Mouse (Mus musculus) monocyte, adult 5-6 weeks (primary cell): Measurements from ENCODE around the gene Dnajb2. TPM values are rescaled to one million over a fixed set of nuclear protein-coding genes. Genes with fewer than 3 reads are reported as not detected.

Experiments used
- ATAC-seq: fragments of 153-309, 156-312 bp; replicated peaks from 2 replicates; pipeline ENCODE4 v1.8.0; 2017; ENCODE audit warnings: mild to moderate bottlenecking; ENCODE audit not compliant: low TSS enrichment, insufficient number of reproducible peaks, severe bottlenecking, poor library complexity, low FRiP score
- total RNA-seq: library from RNA; stranded (forward); fragments of 200-1000, 200-491, 200-594 nt; gene quantifications from 3 replicates; pipeline ENCODE4 v1.2.3, GENCODE M21; 2017

The Dnajb2 gene
- total RNA-seq, result 22.6 to 64.3 TPM (median 30.7 TPM) in 3 replicates

DNA sequence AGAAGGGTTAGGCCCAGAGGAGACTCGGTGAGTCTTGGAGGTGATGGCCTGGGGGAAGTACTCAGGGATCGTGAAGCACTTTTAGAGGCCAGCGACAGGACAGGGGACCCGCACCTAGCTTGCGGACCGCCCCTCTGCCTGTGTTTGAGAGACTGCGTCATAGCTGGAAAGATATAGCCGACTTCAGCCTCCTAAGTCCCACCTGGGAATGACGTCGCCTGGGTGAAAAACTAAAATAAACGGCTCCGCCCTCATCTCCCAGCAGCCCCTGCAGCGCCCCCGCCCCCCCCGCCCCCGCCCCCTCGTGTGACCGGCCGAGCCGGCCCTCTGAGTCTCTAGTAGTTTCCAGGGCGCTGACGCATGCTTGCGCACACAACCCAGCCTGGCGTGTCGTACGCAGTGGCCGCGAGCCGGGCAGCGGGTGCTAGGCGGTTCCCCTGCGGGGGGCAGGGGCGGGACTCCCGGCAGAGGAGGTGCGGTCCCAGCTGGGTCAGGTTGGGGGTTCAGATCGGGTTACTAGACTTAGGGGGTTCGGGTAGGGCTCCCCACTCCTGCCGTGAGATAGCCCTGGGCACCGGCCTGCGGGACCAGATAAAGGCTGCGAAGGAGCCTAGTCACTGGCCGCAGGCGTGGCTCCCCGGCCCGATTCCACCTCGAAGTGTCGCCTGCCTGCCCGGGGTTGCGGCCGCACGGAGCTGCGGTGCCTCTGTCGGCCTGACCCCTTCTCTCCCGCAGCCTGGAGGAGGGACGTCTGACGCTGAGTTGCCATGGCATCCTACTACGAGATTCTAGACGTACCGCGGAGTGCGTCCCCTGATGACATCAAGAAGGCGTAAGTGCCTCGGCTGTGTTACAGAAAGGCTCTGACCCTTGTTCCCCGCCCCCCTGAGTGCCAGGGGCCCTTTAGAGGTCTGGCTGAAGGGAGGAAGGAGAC is at the start of gene Dnajb2:
Dnajb2 (plus strand) TSS at position 290 of the 934 bp plus-strand sequence.
- ATAC-seq, result peak; percentile 73

DNA sequence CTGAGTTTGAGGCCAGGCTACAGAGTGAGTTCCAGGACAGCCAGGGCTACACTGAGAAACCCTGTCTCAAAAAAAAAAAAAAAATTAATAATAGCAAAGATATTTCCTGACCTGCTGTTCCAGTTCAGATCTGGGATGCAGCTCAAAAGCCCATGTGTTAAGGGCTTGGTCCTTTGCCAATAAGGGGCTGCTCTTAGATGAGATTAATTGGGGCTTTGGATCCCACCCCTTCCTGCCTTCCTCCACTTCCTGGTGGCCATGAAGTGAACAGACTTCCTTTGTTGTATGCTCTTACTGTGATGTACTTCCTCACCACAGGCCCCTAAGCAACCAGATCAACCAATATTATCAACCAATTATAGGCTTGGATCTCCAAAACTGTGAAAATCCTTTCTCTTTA is 49.1 kb upstream of the Dnajb2 start:
- no peak for ATAC-seq

DNA sequence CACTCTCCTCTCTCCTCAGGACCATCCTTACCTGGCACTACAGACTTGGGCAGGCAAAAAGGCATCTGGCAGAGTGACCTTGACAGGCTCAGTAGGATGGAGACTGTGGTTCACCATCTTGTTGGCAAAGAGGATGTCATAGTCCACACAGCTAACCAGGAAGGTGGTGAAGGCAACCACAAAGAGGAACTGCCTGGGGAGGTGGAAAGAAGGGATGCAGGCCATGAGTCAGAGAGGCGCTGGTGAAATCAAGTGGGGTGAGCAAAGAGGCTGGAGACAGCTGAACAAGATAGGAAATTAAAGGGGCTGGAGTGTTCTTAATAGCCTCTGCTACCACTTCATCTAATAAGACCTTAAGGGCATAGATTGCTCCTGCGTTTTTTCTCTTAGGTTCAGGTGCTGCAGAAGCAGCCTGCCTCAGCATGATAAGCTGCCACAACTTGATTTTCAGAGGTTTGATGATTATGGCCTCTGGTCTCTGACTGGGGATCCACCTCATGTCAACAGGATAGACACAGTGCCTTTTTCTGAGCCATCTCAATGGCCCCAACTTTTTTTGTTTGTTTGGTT is 48.2 kb upstream of the Dnajb2 start:
- peak; percentile 68 for ATAC-seq

DNA sequence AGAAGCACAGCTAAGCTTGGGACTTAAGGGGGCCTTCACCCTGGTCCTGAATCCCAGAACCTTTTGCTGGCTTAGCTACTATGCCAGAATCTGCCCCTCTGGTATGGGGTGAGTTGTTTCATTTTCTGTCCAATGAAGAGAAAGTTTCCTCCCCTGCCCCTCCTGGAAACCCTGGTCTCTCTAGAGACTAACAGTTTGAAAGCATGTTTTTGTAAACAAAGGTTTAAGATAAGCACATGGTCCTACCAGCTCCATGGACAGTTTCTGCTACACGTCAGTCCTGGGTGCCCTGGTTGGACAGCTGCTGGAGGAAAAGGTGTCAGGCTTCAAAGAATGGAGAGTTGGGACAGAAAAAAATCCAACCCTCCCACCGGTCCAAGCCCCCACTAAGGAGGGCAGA is 45.6 kb upstream of the Dnajb2 start:
- no peak for ATAC-seq

DNA sequence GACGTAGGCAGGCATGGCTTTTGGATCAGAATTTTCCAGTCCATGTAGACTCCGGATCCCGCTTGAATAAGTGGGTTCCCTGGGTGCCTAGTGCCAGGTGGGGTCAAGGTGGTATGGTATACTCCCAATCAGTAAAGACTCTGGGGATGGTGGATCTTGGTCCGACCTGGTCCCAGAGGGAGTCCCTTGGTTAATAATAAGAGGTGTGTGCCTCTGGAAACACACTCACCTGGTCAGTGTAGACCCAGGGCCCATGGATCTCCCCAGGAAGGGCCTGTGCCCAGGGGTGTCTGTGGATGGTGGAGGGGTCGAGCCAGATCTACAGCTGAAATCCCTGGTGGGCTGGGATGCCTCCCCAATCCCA is 45.0 kb upstream of the Dnajb2 start:
- ATAC-seq, result no peak

DNA sequence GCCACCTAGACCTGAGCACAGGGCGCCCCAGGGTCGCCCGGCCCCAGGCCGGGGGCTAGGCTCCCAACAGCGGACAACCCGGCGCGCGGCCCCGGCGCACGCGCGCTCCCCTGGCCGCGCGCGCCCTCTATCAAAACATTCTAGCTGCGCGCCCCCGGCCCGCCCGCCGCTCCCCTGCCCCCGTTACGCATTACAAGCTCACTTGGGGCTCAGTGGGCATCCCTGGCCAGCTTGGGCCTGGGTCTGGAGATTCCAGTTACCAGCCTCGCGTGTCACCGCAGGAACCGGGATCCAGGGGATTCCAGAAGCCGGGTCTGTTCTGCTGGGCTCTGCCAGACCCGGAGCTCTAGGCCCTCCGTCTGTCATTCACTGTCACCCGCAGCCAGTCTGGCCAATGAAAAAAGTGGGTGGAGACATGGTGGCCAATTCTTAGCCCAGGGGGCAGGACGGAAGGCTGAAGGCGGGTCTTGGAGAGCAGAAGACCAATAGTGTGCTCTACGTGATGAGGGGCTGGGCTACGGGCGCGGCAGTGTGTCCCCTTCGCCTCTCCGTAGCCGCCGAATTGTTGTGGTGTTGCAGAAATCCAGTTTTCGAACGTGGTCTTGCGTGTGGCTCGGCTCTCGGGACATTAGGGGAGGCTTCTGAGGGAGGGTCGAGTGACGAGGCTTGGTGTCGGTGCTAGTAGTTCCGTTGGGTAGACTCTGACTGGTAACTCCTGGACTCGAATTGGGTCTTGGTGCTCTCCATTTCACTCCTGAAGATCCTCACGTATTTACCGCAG is 44.4 kb upstream of the Dnajb2 start, which contains the start of the genes Ankzf1 and Atg9a:
Ankzf1 (plus strand) TSS at position 530 of the 781 bp plus-strand sequence.
Atg9a (minus strand) TSS at position 575 of the 781 bp plus-strand sequence.
- ATAC-seq, result peak; percentile 94

DNA sequence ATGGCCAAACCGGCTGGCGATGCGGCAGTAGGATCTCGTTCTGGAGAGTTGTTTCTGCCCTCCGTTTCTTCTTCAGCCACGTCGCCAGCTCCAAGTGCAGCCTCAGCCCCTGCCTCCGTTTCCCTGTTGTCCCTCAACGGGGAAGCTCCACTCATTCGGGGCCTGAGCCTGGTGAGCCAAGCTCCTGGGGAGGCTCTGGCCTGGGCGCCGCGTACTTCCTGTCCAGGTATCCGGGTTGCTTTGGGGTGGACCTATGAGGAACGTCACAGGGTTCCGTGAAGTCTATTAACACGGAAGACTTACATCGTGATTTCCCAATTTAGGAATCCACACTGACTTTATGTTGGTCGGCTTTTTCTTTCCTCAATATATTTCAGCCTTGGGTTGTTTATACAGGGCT is 43.8 kb upstream of the Dnajb2 start:
- peak; percentile 57; the same call in 1 of the 2 replicates for ATAC-seq

DNA sequence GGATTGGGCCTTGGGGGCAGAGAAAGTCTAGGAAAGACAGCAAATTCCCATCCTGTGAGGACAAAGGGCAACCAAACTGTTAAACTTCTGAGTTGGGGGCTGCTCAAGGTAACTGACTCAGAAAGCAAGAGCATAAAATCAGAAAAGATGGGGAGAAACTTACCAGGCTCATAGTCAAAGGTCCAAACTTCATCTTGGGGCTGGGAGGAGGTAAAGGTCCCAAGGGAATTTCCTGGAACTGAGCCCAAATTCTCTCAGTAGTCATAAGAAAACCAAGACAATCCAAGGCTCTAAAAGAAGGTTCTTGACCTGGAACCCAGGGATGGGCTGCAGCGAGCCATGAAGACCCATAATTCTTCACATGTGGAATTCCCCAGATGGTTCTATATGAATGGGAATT is 35.0 kb upstream of the Dnajb2 start:
- no peak for ATAC-seq

DNA sequence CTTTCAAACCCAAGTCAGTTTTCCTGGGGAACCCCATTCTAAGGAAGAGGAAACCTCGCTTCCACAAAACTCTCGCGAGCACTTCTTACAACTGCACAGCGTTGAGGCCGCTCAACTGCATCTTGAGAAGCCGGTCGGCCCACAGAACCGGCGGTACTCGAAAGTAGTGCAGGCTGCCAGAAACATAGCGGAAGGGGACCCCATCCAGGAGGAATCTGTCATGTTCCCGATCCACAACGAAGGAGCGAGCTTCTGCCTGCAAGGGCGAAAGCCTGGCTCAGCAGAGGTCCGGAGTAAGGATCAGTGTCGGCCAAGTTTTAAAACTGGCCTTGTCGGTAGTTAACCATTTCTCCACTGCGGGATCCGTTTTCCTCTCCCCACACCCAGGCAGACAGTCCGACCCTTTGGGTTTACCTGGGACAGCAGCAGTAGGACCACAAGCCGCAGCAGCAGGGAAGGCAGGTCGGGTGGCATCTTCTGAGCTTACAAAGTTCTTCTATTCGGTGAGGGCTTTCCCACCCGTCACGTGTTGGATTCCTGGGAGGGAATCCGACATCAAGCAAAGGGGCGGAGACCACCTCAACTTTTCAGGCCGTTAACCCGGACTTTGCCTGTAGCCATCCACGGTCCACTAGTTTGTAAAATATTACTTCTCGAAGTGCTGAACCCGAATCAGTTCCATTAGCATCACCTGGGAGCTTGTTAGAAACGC is 27.1 kb upstream of the Dnajb2 start:
- no peak for ATAC-seq

DNA sequence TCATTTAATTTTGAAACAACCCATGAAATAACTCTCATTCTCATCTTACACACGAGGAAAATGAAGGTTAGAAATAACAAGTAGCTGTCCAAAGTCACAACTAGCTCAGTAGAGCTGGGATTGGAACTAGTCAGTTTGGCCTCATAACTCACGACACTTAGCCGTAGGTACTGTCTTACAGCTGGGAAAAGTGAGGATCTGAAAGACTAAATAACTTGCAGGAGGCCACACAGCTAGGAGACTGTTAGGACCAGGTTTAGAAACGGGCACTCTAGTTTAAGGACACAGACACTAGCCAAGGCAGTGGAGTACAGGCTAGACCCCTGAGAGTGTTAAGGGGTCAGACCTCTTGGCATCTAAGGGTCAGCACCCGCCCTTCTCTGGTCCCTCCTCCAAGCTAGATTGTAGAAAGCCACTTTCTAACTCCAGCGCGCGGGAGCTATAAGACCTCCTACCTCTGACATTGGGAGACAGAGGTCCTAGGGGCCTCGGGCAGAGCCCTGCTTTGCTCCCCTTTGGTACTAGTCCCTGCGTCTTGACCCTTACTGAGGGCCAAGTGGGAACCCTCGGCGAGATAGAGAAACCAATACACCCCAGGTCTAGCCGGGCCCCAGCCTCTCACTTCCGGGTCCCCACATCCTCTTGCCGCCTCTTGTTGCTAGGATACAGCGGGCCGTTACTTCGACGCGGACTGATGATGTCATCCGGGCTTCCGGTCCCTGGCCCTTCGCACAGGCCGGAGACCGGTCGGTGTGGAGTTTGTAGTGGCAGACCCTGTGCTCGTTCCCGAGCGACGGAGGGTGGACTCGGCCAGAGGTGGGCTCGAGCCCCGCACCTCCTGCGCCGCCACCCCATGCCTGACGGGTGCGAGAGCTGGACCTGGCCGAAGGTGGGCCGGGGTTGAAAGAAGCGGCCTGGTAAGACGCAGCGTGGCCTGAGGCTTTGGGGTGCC is 25.8 kb upstream of the Dnajb2 start, which contains the start of the genes Glb1l and Stk16:
Glb1l (minus strand) TSS at position 678 of the 952 bp plus-strand sequence.
Stk16 (plus strand) TSS at position 703 of the 952 bp plus-strand sequence.
- peak; percentile 90 for ATAC-seq

DNA sequence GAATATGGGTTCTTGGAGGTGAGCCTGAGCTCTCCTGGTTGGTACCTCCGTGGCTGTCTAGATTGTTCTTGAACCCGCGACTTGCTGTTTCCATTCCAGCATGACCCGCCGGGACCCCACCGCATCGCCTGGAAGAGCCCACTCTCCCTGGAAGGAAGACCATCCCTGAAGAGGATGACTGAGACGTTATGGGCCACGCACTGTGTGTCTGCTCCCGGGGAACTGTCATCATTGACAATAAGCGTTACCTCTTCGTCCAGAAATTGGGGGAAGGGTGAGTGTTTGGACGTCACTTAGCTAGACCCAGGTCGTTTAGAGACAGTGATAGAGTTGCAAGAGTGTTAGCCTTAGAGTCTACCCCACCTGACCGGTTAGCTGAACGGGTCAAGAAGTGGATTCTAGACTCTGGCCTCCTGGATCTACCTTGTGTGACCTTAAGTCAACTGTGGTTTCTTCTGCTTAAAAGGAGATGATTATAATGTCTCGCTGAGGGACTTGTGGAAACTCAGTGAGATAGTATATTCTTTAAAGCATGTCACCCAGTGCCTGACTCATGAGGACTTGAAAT is 25.0 kb upstream of the Dnajb2 start:
- no peak for ATAC-seq

DNA sequence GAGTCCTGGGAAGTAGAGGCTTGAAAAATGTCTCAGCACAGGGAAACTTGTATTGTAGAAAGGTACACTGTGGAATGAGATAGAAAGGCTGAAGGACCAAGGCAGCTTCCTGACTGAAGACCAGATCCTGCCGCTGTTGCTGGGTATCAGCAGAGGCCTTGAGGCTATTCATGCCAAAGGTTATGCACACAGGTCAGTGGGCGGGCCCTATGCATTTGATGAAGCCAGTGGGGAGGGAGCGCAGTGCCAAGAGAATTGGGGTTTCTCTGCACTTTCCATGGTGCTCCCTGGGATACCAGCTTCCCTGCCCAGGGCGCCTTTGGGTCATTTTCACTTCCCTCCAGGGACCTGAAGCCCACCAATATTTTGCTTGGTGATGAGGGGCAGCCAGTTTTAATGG is 23.7 kb upstream of the Dnajb2 start:
- ATAC-seq, result no peak

DNA sequence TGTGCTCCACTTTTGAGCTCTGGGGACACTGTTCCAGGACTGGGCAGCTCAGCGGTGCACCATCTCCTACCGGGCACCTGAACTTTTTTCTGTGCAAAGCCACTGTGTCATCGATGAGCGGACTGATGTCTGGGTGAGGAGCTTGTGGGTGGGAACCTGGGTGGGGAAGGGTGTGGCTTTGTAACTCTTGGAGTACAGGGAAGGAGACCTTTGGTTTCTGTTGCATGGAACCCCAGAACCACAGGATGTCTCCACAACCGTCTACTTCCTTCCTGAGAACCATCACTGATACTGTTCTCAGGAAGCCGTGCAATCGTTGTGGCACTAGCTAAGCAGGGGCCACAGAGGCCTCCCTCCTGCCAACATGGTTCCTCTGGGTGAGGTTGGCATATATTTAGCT is 23.1 kb upstream of the Dnajb2 start:
- ATAC-seq, result peak; percentile 40

DNA sequence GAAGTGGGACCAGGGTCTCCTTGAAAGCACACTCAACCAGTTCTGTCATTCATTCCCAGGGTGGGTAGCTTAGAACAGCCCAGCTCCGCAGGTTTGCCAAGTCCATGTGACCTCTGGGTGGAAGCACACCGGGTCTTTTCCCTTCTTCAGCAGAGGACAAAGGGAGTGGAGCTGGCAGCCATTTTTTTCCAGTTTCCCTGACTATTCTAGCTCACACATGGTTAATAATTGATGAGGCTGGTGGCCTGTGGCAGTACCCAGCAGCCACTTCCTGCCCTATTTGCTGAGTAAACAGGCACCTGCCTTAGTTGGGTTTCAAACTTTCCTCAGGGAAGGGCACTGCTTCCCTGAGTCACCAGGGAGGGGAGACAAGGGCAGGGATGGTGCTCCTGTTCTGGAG is 21.8 kb upstream of the Dnajb2 start:
- ATAC-seq, result no peak

DNA sequence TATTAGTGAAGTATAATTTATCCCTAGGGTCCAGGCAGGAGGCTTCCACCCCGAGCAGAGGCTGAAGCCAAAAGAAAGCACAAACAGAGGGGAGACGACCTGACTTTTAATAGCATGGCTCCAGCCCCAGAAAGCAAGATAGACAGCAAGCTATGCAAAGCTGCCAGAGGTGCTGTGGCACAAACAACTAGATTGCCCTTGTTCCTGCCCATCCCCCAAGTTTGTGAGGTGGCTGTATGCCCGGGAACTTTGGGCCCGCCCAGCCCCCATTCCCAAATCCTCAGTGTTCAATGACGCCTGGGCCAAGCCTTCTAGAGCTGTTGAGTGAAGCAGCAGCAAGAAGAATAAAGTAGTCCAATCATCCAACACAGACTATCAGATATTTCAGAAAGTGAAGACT is 21.3 kb upstream of the Dnajb2 start:
- no peak for ATAC-seq

DNA sequence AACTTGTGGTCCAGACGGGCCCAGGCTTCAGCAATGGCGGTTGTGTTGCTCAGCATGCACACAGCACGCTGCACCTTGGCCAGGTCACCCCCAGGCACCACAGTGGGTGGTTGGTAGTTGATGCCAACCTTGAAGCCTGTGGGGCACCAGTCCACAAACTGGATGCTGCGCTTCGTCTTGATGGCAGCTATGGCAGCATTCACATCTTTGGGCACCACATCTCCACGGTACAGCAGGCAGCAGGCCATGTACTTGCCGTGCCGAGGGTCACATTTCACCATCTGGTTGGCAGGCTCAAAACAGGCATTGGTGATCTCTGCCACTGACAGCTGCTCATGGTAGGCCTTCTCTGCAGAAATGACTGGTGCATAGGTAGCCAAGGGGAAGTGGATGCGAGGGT is 20.4 kb upstream of the Dnajb2 start:
- no peak for ATAC-seq
